Mouse (Mus musculus) retina, postnatal 7 days (tissue): ENCODE data around the gene Spata33.
"Not testable (repeated sequence)": the region's sequence is repeated elsewhere in the genome, so short reads cannot be mapped to it uniquely, and the experiment has no call there.

Source experiments
- DNase-seq: peaks from one replicate; pipeline ENCODE4 v3.0.0-alpha.2; 2012; ENCODE audit warnings: low read depth, low spot score

Gene Spata33

GRCm38 (mm10) chr8:123212321-123213117 lies at the start of gene Spata33, which contains the start of gene Chmp1a:
Spata33 (plus strand) TSS chr8:123212832.
Chmp1a (minus strand) TSS chr8:123212763.
- peak; percentile 88 for DNase-seq

- no peak for DNase-seq
Measured at GRCm38 (mm10) chr8:123181391-123181790, 31.2 kb upstream of the Spata33 start.

- DNase-seq, result no peak
Measured at GRCm38 (mm10) chr8:123185566-123186409, 26.8 kb upstream of the Spata33 start, which contains the start of gene Dpep1. Dpep1 (plus strand) TSS chr8:123186242.

GRCm38 (mm10) chr8:123188006-123188405 lies 24.6 kb upstream of the Spata33 start:
- no peak for DNase-seq

- no peak for DNase-seq
Measured at GRCm38 (mm10) chr8:123188841-123189240, 23.8 kb upstream of the Spata33 start.

GRCm38 (mm10) chr8:123190678-123191077 lies 22.0 kb upstream of the Spata33 start:
- DNase-seq, result peak; percentile 57

- no peak for DNase-seq
Measured at GRCm38 (mm10) chr8:123191908-123192307, 20.7 kb upstream of the Spata33 start.

GRCm38 (mm10) chr8:123193771-123194170 lies 18.9 kb upstream of the Spata33 start:
- DNase-seq, result no peak

GRCm38 (mm10) chr8:123197016-123197415 lies 15.6 kb upstream of the Spata33 start:
- not testable (repeated sequence) for DNase-seq

GRCm38 (mm10) chr8:123199864-123200263 lies 12.8 kb upstream of the Spata33 start:
- DNase-seq, result no peak

GRCm38 (mm10) chr8:123202288-123202687 lies 10.3 kb upstream of the Spata33 start:
- DNase-seq, result peak; percentile 72

GRCm38 (mm10) chr8:123203571-123203970 lies 9.1 kb upstream of the Spata33 start:
- no peak for DNase-seq

GRCm38 (mm10) chr8:123211876-123212275 lies 756 bp upstream of the Spata33 start:
- DNase-seq, result no peak

GRCm38 (mm10) chr8:123213118-123213772 lies 613 bp downstream of the Spata33 start:
- DNase-seq, result no peak

GRCm38 (mm10) chr8:123215430-123215829 lies 2.8 kb downstream of the Spata33 start:
- DNase-seq, result no peak

- no peak for DNase-seq
Measured at GRCm38 (mm10) chr8:123220917-123221316, 8.3 kb downstream of the Spata33 start.

GRCm38 (mm10) chr8:123224278-123225266 lies 11.9 kb downstream of the Spata33 start, which contains the start of gene Cdk10:
Cdk10 (plus strand) TSS chr8:123224842.
- DNase-seq, result peak; percentile 93

- DNase-seq, result no peak
Measured at GRCm38 (mm10) chr8:123228416-123228815, 15.8 kb downstream of the Spata33 start.

GRCm38 (mm10) chr8:123230326-123230725 lies 17.7 kb downstream of the Spata33 start:
- DNase-seq, result not testable (repeated sequence)

- peak; percentile 58 for DNase-seq
Measured at GRCm38 (mm10) chr8:123231742-123232141, 19.1 kb downstream of the Spata33 start.
